Mouse (Mus musculus): Measurements from ENCODE around the gene Prss44.

Prss44 gene

GRCm38 (mm10) chr9:110803294-110803693 lies 10.5 kb upstream of the Prss44 start:
- no peak for TF ChIP-seq GATA4 (IDR thresholded peaks at IDR 0.05; ENCODE audit: insufficient replicate concordance, low read length)

GRCm38 (mm10) chr9:110810051-110810450 lies 3.7 kb upstream of the Prss44 start:
- no peak for TF ChIP-seq GATA4 (IDR thresholded peaks at IDR 0.05; ENCODE audit: insufficient replicate concordance, low read length)

DNA sequence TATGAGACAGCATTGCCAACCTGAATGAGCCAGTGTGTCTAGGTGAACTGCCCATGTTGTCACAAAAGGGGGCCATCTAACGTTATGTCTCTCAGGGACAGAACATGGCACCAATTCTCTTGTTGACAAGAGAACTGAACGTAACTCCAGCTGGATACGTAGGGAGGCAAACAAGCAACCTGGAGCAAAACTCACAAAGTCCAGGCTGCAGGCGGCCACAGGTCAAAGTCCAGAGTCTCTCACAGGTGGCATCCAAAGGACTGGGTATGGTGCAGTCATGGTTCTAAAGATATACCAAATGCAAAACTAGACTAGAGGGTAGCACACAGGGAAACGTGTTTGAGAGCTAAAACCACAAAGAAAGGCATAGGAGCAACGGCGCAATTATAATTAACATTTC lies 7.6 kb downstream of the Prss44 start:
- no peak for TF ChIP-seq GATA4 (IDR thresholded peaks at IDR 0.05; ENCODE audit: insufficient replicate concordance, low read length)

DNA sequence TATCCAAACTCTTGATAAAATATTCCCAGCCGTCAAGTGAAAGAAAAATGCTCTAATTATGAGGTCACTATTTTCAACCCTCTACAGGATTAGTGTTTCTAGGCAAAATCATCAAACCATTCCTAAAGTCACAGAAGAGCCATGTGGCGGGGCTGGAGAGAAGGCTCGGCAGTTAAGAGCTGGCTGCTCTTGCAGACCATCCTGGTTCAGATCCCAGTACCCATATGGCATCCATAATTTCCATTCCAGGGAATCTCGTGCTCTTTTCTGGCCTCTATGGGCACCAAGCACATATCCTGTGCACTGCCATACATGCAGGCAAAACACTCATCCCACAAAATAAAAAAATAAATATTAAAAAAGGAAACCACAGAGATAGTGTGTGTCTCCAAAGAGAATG lies 11.6 kb downstream of the Prss44 start:
- TF ChIP-seq GATA4 (IDR thresholded peaks at IDR 0.05; ENCODE audit: insufficient replicate concordance, low read length) = no peak

GRCm38 (mm10) chr9:110825832-110826231 lies 12.0 kb downstream of the Prss44 start:
- no peak for TF ChIP-seq GATA4 (IDR thresholded peaks at IDR 0.05; ENCODE audit: insufficient replicate concordance, low read length)

DNA sequence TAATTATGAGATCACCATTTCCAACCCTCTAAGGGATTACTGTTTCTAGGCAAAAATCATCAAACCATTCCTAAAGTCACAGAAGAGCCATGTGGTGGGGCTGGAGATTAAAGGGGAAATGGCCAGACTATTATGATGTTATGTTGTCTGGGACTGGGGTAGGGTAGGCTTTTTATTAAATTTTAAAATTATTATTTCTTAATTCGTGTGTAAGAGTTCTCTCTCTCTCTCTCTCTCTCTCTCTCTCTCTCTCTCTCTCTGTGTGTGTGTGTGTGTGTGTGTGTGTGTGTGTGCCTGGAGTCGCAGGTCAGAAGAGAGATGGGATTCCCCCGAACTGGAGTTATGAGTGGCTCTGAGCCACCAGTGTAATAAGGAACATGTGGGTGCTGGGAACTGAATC lies 12.6 kb downstream of the Prss44 start, which contains the start of gene Prss43:
Gene Prss43 (plus strand): TSS at position 301 of the 400 bp plus-strand sequence.
- no peak for TF ChIP-seq GATA4 (IDR thresholded peaks at IDR 0.05; ENCODE audit: insufficient replicate concordance, low read length)

DNA sequence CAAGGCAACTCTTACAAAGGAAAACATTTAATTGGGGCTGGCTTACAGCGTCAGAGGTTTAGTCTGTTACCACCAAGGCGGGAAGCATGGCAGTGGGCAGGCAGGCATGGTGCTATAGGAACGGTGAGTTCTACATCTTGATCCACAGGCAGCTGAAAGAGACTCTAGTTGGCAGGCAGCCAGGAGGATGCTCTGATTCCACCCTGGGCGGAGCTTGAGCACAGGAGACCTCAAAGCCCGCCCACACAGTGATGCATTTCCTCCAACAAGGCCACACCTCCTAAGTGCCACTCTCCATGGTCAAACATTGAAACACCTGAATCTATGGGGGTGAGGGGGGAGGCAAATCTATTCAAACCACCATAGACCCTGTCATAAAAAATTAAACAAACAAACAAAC lies 19.2 kb downstream of the Prss44 start:
- no peak for TF ChIP-seq GATA4 (IDR thresholded peaks at IDR 0.05; ENCODE audit: insufficient replicate concordance, low read length)

- no peak for TF ChIP-seq GATA4 (IDR thresholded peaks at IDR 0.05; ENCODE audit: insufficient replicate concordance, low read length)
Measured at GRCm38 (mm10) chr9:110834411-110834810, 20.6 kb downstream of the Prss44 start, which contains the start of gene Prss45. TSS of gene Prss45 (plus strand) at chr9:110834588.

- TF ChIP-seq GATA4 (IDR thresholded peaks at IDR 0.05; ENCODE audit: insufficient replicate concordance, low read length) = no peak
Measured at GRCm38 (mm10) chr9:110834961-110835360, 21.2 kb downstream of the Prss44 start.

DNA sequence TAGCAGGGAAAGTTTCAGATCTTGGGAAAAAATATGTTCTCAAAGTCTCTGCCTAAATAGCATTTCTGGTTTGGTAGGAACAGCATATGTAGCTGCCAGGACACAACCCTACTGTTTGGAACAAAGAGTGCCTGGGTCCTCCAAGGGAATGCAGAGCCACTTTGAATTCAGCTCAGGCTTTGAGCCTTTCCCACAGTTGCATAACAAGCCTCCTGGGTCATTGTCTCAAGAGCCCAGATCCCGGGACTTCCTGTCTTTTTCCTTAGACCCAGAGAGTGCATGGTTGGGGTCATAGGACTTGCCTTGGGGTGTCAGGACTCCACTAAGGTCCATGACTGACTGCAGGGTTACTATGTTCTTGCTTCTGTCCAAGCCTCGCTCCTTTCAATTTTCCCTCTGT lies 22.3 kb downstream of the Prss44 start:
- TF ChIP-seq GATA4 (IDR thresholded peaks at IDR 0.05; ENCODE audit: insufficient replicate concordance, low read length) = no peak

- TF ChIP-seq GATA4 (IDR thresholded peaks at IDR 0.05; ENCODE audit: insufficient replicate concordance, low read length) = no peak
Measured at GRCm38 (mm10) chr9:110840905-110841304, 27.1 kb downstream of the Prss44 start.

DNA sequence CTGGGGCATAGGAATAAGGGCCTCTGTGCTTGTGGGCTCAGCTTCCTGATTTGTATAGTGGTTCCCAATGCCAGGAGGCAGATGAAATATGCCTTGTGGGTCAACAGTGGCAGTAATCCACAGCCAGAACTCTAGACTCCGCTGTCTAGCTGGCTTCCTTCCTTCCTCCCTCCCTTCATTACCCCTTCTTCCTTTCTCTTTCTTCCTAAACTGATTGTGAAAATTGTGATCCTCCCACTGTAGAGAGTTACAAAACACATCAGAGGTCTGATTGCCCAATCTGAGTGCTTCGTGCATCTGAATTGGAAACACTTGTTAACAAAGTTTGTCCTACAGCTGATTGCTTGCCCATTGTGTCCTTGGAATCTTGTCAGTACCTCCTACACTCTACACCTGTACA lies 27.6 kb downstream of the Prss44 start:
- no peak for TF ChIP-seq GATA4 (IDR thresholded peaks at IDR 0.05; ENCODE audit: insufficient replicate concordance, low read length)

- TF ChIP-seq GATA4 (IDR thresholded peaks at IDR 0.05; ENCODE audit: insufficient replicate concordance, low read length) = no peak
Measured at GRCm38 (mm10) chr9:110844206-110844605, 30.4 kb downstream of the Prss44 start, which contains the start of gene Prss46. TSS of gene Prss46 (plus strand) at chr9:110844506.

GRCm38 (mm10) chr9:110849162-110849561 lies 35.4 kb downstream of the Prss44 start:
- TF ChIP-seq GATA4 (IDR thresholded peaks at IDR 0.05; ENCODE audit: insufficient replicate concordance, low read length) = no peak

GRCm38 (mm10) chr9:110855903-110856302 lies 42.1 kb downstream of the Prss44 start:
- no peak for TF ChIP-seq GATA4 (IDR thresholded peaks at IDR 0.05; ENCODE audit: insufficient replicate concordance, low read length)

GRCm38 (mm10) chr9:110856920-110857319 lies 43.1 kb downstream of the Prss44 start:
- peak; percentile 63; the same call in 1 of the 2 replicates for TF ChIP-seq GATA4 (IDR thresholded peaks at IDR 0.05; ENCODE audit: insufficient replicate concordance, low read length)

GRCm38 (mm10) chr9:110857781-110858472 lies 44.1 kb downstream of the Prss44 start, which contains the start of gene Prss50:
TSS of gene Prss50 (plus strand) at chr9:110857967.
- no peak for TF ChIP-seq GATA4 (IDR thresholded peaks at IDR 0.05; ENCODE audit: insufficient replicate concordance, low read length)
